Mouse (Mus musculus) CH12.LX (cell line): ENCODE measurements at regions not wholly inside any gene's neighbourhood (a gene's known extent, or its start where the extent isn't known, plus 50 kb on each side); places are given as distances from the start of the nearest gene placed in this dataset.

ENCODE experiments used
- DNase-seq: peaks from one replicate; pipeline ENCODE4 v3.0.0-alpha.2; 2013; ENCODE audit errors: extremely low read depth
- H3K27ac ChIP-seq: 2 replicates; pipeline ENCODE4 v1.5.1; 2012; ENCODE audit warnings: low read depth, mild to moderate bottlenecking, control low read depth, moderate library complexity; ENCODE audit not compliant: insufficient read depth
- H3K27me3 ChIP-seq: replicated peaks from 2 replicates; pipeline ENCODE3; 2012; ENCODE audit warnings: inconsistent platforms
- H3K36me3 ChIP-seq, 2 experiments: replicated peaks in 1 of 2; 2 replicates each; pipeline versions ENCODE3 to v1.6.1; 2012; ENCODE audit warnings: inconsistent platforms in 1 of 2, low read length in 1 of 2, mild to moderate bottlenecking in 1 of 2, mixed read lengths in 1 of 2, moderate library complexity in 1 of 2; ENCODE audit not compliant: control insufficient read depth in 1 of 2, insufficient read depth in 1 of 2
- H3K4me1 ChIP-seq, 2 experiments: 2 replicates each; pipeline ENCODE4 v1.6.1; 2012; ENCODE audit warnings: inconsistent platforms in 1 of 2, moderate library complexity in 1 of 2; ENCODE audit not compliant: insufficient read depth in 2 of 2, control insufficient read depth in 1 of 2
- H3K4me2 ChIP-seq: 2 replicates; pipeline ENCODE4 v1.6.1; 2012; ENCODE audit warnings: low read depth, mild to moderate bottlenecking, control low read depth; ENCODE audit not compliant: poor library complexity, insufficient read depth, severe bottlenecking
- H3K4me3 ChIP-seq, 3 experiments: fragments of 150-350 bp in 1 of 3; sonication (generic) in 1 of 3; replicated peaks in 1 of 3; 2 replicates each; pipeline versions ENCODE3 to v1.5.1; 2011 to 2012; ENCODE audit warnings: low read depth in 2 of 3, low read length in 2 of 3, mild to moderate bottlenecking in 2 of 3, moderate library complexity in 2 of 3, control low read depth in 1 of 3, improper control_type of control experiment in 1 of 3, inconsistent platforms in 1 of 3, mixed read lengths in 1 of 3; ENCODE audit not compliant: poor library complexity in 1 of 3
- H3K79me2 ChIP-seq: replicated peaks from 2 replicates; pipeline ENCODE4 v1.6.1; 2012; ENCODE audit warnings: mild to moderate bottlenecking, moderate library complexity; ENCODE audit not compliant: control insufficient read depth, poor library complexity, insufficient read depth, severe bottlenecking; ENCODE audit errors: extremely low read depth
- H3K9ac ChIP-seq: 2 replicates; pipeline ENCODE4 v1.6.1; 2012; ENCODE audit warnings: low read depth, mild to moderate bottlenecking, control low read depth, moderate library complexity; ENCODE audit not compliant: insufficient read depth
- H3K9me3 ChIP-seq: replicated peaks from 2 replicates; pipeline ENCODE3; 2012; ENCODE audit warnings: low read length, inconsistent platforms, mixed read lengths
- CTCF ChIP-seq, 2 experiments: IDR thresholded peaks in 1 of 2; conservative IDR thresholded peaks in 1 of 2; 2 replicates each; pipeline ENCODE4 v1.5.1; 2011 to 2012; ENCODE audit warnings: low read depth in 2 of 2, low read length in 2 of 2, improper control_type of control experiment in 1 of 2, inconsistent platforms in 1 of 2, mild to moderate bottlenecking in 1 of 2, moderate library complexity in 1 of 2
- ELF1 ChIP-seq: IDR thresholded peaks from 2 replicates; pipeline ENCODE4 v1.6.1; 2014; ENCODE audit warnings: low read depth, mild to moderate bottlenecking, inconsistent platforms, low read length, improper control_type of control experiment
- ETS1 ChIP-seq: conservative IDR thresholded peaks from 2 replicates; pipeline ENCODE4 v1.6.1; 2012; ENCODE audit warnings: low read depth, mild to moderate bottlenecking, inconsistent platforms, low read length, improper control_type of control experiment, moderate library complexity
- IRF4 ChIP-seq: IDR thresholded peaks from 2 replicates; pipeline ENCODE4 v1.6.1; 2014; ENCODE audit warnings: low read depth, mild to moderate bottlenecking, inconsistent platforms, low read length, improper control_type of control experiment
- JUN ChIP-seq: IDR thresholded peaks from 2 replicates; pipeline ENCODE4 v1.6.1; 2011; ENCODE audit warnings: low read depth, mild to moderate bottlenecking, low read length, improper control_type of control experiment, moderate library complexity; ENCODE audit not compliant: insufficient read depth
- KAT2A ChIP-seq: IDR thresholded peaks from 2 replicates; pipeline ENCODE4 v1.6.1; 2012; ENCODE audit warnings: low read length, improper control_type of control experiment, inconsistent platforms; ENCODE audit not compliant: insufficient replicate concordance
- MAX ChIP-seq: IDR thresholded peaks from 2 replicates; pipeline ENCODE4 v1.6.1; 2011; ENCODE audit warnings: low read length, improper control_type of control experiment
- MAZ ChIP-seq: IDR thresholded peaks from 2 replicates; pipeline ENCODE4 v1.6.1; 2012; ENCODE audit warnings: low read depth, mild to moderate bottlenecking, inconsistent platforms, low read length, improper control_type of control experiment, moderate library complexity
- MEF2A ChIP-seq: IDR thresholded peaks from 2 replicates; pipeline ENCODE4 v1.6.1; 2014; ENCODE audit warnings: low read depth, mild to moderate bottlenecking, inconsistent platforms, low read length, improper control_type of control experiment, borderline replicate concordance
- MYC ChIP-seq: IDR thresholded peaks from 2 replicates; pipeline ENCODE4 v1.6.1; 2011; ENCODE audit warnings: low read depth, mild to moderate bottlenecking, improper control_type of control experiment, low read length
- NELFE ChIP-seq: IDR thresholded peaks from 2 replicates; pipeline ENCODE4 v1.6.1; 2011; ENCODE audit warnings: low read depth, low read length, improper control_type of control experiment
- NRF1 ChIP-seq: IDR thresholded peaks from 2 replicates; pipeline ENCODE4 v1.6.1; 2014; ENCODE audit warnings: low read depth, mild to moderate bottlenecking, inconsistent platforms, low read length, improper control_type of control experiment, moderate library complexity
- PAX5 ChIP-seq: IDR thresholded peaks from 2 replicates; pipeline ENCODE4 v1.6.1; 2012; ENCODE audit warnings: low read length, inconsistent platforms, mixed read lengths
- POLR2A ChIP-seq: IDR thresholded peaks from 2 replicates; pipeline ENCODE4 v1.6.1; 2011; ENCODE audit warnings: low read depth, mild to moderate bottlenecking, improper control_type of control experiment, low read length
- POLR2AphosphoS2 ChIP-seq: IDR thresholded peaks from 2 replicates; pipeline ENCODE4 v1.6.1; 2011; ENCODE audit warnings: low read depth, low read length, improper control_type of control experiment
- SIN3A ChIP-seq: IDR thresholded peaks from 2 replicates; pipeline ENCODE4 v1.6.1; 2012; ENCODE audit warnings: low read length, improper control_type of control experiment, inconsistent platforms
- TBP ChIP-seq: conservative IDR thresholded peaks from 2 replicates; pipeline ENCODE4 v1.6.1; 2011; ENCODE audit warnings: low read depth, low read length, improper control_type of control experiment
- UBTF ChIP-seq: IDR thresholded peaks from 2 replicates; pipeline ENCODE4 v1.6.1; 2012; ENCODE audit warnings: low read depth, mild to moderate bottlenecking, inconsistent platforms, low read length, improper control_type of control experiment, moderate library complexity
- ZKSCAN1 ChIP-seq: IDR thresholded peaks from 2 replicates; pipeline ENCODE4 v1.6.1; 2012; ENCODE audit warnings: low read depth, inconsistent platforms, low read length, improper control_type of control experiment, borderline replicate concordance
- ZMIZ1 ChIP-seq: IDR thresholded peaks from 2 replicates; pipeline ENCODE4 v1.6.1; 2012; ENCODE audit warnings: low read depth, mild to moderate bottlenecking, inconsistent platforms, low read length, improper control_type of control experiment
- ZNF384 ChIP-seq: IDR thresholded peaks from 2 replicates; pipeline ENCODE4 v1.6.1; 2012; ENCODE audit warnings: low read depth, low read length, improper control_type of control experiment, inconsistent platforms
- dilution Hi-C: fragments of 300-500 bp; cut with MboI; formaldehyde crosslinking; loops from 2 replicates; pipeline ENCODE4 v1.14.3; 2020; ENCODE audit warnings: low sequenced_read_pairs; ENCODE audit not compliant: extremely low pct_unique_long_range_greater_than_20kb, extremely low pct_ligation_motif_present
- in situ Hi-C: fragments of 300-500 bp; cut with MboI; formaldehyde crosslinking; loops from 3 replicates; pipeline ENCODE4 v1.14.3; 2019; ENCODE audit warnings: low sequenced_read_pairs, low pct_ligation_motif_present, low pct_unique_long_range_greater_than_20kb, mixed read lengths

GRCm38 (mm10) chr1:193969264-193969908 lies 599.3 kb upstream of the Camk1g start:
- H3K9me3 ChIP-seq, result no peaks in the 10 kb centered on the region
- TF ChIP-seq SIN3A, result no peak
- no peak for TF ChIP-seq IRF4
- TF ChIP-seq CTCF (conservative IDR thresholded peaks at IDR 0.05 in 1 of 2, IDR thresholded peaks at IDR 0.05 in 1 of 2; ENCODE audit: low read depth in 2 of 2, low read length in 2 of 2), result no peak
- TF ChIP-seq ETS1, result no peak
- TF ChIP-seq MAX, result no peak
- TF ChIP-seq PAX5, result no peak
- no peak for TF ChIP-seq MYC
- no peak for TF ChIP-seq UBTF
- TF ChIP-seq ELF1, result no peak
- no peak for TF ChIP-seq MEF2A
- no peak for TF ChIP-seq POLR2A
- in situ Hi-C loops, result no loop called here
- dilution Hi-C loops, result no loop called here
- peaks cover 0 to 2% of the 10 kb centered on the region in 2 experiments; a peak in 1 of 4 replicates for H3K4me1 ChIP-seq
- H3K4me2 ChIP-seq, result no peak overlapping the region
- DNase-seq, result no peak
- H3K4me3 ChIP-seq, result no peak overlapping the region
- no peaks in the 10 kb centered on the region for H3K27me3 ChIP-seq
- H3K9ac ChIP-seq, result no peak overlapping the region
- no peak overlapping the region for H3K27ac ChIP-seq
- no peaks in the 10 kb centered on the region; the same call in 1 of the 2 replicates for H3K79me2 ChIP-seq
- no peaks in the 10 kb centered on the region for H3K36me3 ChIP-seq

GRCm38 (mm10) chr1:193967957-193968926 lies 598.1 kb upstream of the Camk1g start:
- Histone ChIP-seq H3K4me3 (no peak overlapping the region), H3K27ac (no peak overlapping the region), H3K9me3 (no peaks in the 10 kb centered on the region), H3K36me3 (no peaks in the 10 kb centered on the region), H3K4me2 (no peak overlapping the region), H3K79me2 (no peaks in the 10 kb centered on the region; the same call in 1 of the 2 replicates), H3K27me3 (no peaks in the 10 kb centered on the region), H3K9ac (no peak overlapping the region), H3K4me1 (no peaks in the 10 kb centered on the region)
- in situ Hi-C loops, result no loop called here
- TF ChIP-seq IRF4, result no peak
- no peak for TF ChIP-seq CTCF (conservative IDR thresholded peaks at IDR 0.05 in 1 of 2, IDR thresholded peaks at IDR 0.05 in 1 of 2; ENCODE audit: low read depth in 2 of 2, low read length in 2 of 2)
- no peak for TF ChIP-seq MEF2A
- TF ChIP-seq ETS1, result no peak
- TF ChIP-seq POLR2A, result no peak
- TF ChIP-seq NELFE, result no peak
- TF ChIP-seq MAX, result no peak
- TF ChIP-seq ZNF384, result no peak
- no peak for TF ChIP-seq JUN
- no peak for TF ChIP-seq POLR2AphosphoS2
- no peak for TF ChIP-seq MAZ
- TF ChIP-seq MYC, result no peak
- no peak for TF ChIP-seq ZKSCAN1
- TF ChIP-seq NRF1, result no peak
- TF ChIP-seq TBP, result no peak
- TF ChIP-seq KAT2A, result no peak
- no peak for TF ChIP-seq ZMIZ1
- no peak for DNase-seq
- dilution Hi-C loops, result no loop called here
